Mouse (Mus musculus) gastrocnemius, postnatal 10 days (tissue): ENCODE measurements around the gene B230118H07Rik. TPM values are rescaled to one million over a fixed set of nuclear protein-coding genes. Genes with fewer than 3 reads are reported as not detected.

Experiments
- DNase-seq: peaks from one replicate; pipeline ENCODE4 v3.0.0; 2021; ENCODE audit warnings: mixed read lengths
- long read RNA-seq, 2 experiments: library from polyadenylated mRNA; stranded (forward); transcript quantifications; one replicate each; pipeline ENCODE4 v2.0.0; 2021
- total RNA-seq, 2 experiments: library from RNA; stranded (reverse); gene quantifications; 2 replicates each; pipeline ENCODE4 v1.2.3; 2021

B230118H07Rik gene
- 10 to 100 TPM; 50.4 to 50.8 TPM for total RNA-seq
- long read RNA-seq, experiment 1, transcript B230118H07Rik-203 (7 exons, 2,273 nt), result major isoform, 48 of 62 reads
- long read RNA-seq, experiment 1, partial matches to known transcripts, result 9 of 62 reads
- long read RNA-seq, experiment 1, other reads (novel, unspliced or antisense), result 4 of 62 reads
- long read RNA-seq, experiment 2, transcript B230118H07Rik-203 (7 exons, 2,273 nt), result major isoform, 51 of 63 reads
- long read RNA-seq, experiment 2, partial matches to known transcripts, result 7 of 63 reads
- long read RNA-seq, experiment 2, other reads (novel, unspliced or antisense), result 5 of 63 reads

DNA sequence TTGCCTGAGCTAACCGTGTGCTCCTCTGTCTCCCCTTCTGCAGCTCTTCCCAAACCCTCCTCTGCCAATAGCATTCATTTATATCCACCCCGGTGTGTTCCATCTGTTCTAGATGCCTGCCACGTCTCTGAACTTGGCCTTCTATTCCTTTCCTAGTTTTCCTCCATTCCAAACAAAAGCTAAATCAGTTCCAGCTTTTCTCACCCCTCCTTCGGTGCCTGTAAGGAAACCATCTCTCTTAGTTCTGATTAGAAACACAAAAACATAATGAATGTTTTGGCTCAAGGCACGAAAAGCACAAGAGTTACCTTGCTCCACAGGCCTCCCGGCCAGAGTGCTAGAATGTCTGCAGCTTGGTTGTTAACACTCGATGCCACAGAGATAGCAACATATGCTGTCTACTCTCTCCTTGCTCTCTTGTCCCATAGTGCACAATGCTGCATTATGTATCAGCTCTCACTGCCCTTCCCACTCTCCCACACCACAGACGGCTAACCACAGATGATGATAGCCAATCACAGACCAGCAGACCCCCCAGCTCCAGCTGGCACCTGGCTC, at the start of gene B230118H07Rik, which contains the start of gene Rag1:
TSS of gene B230118H07Rik (minus strand) at position 419 of the 558 bp plus-strand sequence.
TSS of gene Rag1 (minus strand) at position 388 of the 558 bp plus-strand sequence.
- DNase-seq, result no peak

DNA sequence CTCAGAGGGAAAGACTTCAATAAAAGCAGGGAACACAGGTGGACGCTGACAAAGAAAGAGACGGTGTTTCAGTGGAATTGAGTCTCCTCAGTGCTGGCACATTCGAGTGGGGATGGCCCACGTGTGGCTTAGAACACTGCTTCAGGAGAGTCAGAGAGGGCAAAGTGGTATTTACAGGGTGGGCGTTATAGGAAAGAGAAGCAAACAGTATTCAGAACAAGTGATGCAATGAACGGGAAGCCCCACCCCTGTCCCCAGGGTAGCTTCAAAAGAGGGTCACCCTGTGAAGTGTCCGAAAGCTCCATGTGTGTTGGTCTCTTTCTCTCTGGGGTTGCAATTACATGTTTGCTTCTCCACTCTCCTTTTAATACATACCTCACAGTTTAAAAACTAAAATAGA, 46.3 kb upstream of the B230118H07Rik start:
- no peak for DNase-seq

DNA sequence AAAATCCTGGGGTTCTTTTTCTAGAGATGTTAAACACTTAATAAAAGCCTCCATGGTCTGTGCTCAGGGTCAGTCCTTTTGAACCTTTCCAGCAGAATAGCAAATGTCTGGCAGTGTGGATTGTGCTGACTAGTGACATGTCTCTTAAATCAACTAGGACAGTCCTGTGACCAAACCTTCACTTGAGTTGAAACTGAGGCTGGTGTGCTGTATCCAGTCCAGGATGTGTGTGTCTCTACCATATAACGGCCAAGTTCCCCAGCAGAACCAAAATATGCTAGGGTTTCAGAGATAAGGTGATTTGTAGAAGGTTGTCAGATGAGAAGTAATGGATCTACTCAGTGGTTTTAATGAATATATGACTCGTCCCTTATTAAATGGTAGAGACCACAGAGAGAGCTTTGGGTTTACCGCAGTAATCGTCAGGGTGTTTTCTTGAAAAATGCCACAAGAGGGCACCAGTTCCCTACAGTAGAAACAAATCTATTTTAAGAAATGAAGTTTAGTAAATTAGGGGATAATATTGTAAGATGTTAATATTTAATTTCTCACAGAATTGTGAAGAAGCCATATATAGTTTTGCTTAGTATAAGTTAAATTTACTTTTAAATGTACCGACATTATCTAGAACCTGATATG, 44.4 kb upstream of the B230118H07Rik start:
- DNase-seq, result no peak

DNA sequence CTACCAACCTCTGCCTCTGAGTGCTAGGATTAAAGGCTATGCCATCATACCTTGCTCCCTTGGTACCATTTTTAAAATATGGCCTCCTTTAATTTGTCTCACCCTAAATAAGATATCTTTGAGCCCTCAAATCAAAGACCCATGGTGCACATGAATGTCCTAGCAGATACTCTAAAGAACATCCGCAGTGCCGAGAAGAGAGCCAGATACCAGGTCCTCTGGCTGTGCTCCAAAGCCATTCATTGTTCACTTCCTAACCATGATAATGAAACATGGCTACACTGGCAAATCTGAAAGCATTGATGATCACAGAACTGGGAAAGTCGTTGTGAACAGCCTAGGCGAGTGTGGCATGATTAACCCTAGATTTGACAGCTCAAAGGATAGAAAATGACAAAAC, 43.7 kb upstream of the B230118H07Rik start:
- DNase-seq, result no peak

DNA sequence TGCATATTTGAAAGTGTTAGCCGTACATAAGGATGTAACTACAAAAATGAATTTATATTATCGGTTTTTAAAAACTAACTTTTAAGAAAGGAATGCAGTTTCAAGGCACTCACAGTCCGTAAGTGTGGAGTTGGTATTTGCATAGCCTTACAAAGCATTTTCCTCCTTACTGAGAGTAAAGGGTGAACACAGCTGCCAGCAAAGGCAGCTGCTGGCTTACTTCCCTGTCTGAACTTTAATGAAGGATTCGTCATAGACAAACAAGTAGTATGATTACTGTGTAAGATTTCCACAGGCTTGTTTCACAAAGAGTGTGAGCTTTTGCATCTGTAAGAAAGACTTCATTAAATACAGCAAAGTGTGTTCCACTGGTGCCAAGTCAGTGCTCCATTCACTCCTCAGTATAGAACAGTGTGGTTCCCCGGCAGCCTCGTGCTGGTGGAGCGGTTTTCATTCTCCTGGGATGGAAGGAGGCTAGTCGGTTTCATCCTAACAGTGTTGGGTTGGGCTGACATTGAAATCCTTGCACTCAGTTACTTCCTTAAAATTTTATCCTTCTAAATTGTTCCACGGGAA, 41.0 kb upstream of the B230118H07Rik start:
- no peak for DNase-seq

DNA sequence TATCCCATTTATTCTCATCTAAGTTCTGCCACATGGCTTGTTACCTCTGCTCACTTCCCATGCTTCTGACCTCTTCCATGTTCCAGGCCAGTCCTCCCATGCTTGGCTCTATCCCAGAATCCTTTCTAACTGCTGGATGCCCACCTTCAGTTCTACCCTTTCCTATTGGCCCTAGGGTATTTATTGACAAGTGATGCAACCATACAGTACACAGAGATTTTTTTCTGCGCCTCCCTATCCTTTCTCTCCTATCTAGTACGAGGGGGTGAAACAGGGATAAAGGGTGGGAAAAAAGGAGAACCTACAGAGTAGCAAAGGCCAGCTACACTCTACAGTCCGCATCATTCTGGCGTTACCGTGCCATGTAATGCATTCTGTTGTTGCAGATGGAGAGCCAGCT, 38.7 kb upstream of the B230118H07Rik start:
- DNase-seq, result no peak

DNA sequence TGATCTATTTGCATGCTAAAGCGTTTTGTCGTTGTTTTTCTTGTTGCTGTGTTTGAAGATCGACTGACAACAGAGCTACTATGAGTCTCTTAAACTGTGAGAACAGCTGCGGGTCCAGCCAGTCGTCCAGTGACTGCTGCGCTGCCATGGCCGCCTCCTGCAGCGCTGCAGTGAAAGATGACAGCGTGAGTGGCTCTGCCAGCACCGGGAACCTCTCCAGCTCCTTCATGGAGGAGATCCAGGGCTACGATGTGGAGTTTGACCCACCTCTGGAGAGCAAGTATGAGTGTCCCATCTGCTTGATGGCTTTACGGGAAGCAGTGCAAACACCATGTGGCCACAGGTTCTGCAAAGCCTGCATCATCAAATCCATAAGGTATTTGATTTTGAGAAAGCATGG, 35.1 kb upstream of the B230118H07Rik start:
- peak; percentile 67 for DNase-seq

DNA sequence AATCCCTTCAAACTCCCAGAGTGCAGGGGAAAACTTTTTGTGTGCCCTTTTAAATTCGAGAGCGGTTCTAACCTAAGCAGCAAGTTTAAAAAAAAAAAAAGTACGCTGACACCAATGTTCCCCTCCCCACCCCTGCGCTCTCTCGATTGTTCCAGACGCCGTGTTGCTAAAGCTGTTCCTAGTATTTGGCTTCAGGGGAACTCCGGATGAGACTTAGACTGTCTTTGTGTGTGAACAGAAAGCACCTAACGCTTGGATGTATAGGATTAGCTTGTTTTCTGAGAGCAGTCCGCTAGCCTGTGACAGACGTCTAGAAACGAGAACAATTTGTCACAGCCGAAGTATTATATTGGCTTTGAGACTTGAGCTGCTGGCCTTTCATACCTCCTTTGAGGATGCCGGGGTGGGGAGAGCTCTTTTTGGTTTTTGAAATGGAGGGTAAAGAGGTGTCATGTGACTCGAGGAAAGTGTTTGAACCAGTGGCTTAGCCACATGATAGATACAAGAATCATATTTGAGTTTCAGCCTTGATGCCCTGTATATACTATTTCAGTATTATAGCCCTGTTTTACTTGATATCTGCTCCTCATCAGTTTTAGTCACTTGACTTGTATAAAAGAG, 29.9 kb upstream of the B230118H07Rik start:
- DNase-seq, result no peak

DNA sequence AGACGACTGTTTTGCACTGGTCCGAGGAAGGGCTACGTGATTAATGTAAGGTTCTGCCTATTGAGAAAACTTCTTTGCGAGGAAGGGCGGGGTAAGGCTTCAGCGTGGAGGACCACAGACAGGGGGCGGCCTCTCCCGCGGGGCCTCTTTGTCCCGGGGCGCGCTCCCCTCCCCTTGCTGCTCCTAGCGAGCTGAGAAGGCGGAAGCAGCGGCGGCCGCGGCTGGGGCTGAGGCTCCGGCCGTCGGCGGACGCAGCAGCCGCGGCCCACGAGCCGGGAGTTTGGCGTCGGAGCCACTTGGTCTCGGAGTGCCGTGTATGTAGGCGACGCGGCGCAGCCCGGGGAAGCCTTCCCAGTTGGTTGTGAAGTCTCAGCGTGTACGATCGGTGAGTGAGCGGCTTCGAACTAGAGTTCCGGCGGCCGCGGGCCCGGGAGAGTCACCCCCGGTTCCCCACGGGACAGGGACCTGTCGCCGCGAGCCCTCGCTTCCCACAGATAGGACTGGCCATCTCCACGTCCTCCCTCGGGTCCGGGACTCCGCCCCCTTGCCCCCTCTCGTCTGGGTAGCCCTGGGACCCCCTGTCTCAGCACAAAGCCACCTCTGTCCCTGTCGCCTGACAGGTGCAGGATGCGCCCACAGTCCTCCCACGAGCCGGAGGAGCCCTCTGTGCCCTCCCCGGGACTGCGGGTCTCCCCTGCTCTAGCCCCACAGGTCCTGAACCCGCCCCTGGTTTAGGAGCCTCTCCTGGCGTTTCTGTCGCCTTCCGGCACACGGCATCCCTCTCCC, 29.1 kb upstream of the B230118H07Rik start, which contains the start of gene Traf6:
TSS of gene Traf6 (plus strand) at position 194 of the 786 bp plus-strand sequence.
- DNase-seq, result peak; percentile 88

DNA sequence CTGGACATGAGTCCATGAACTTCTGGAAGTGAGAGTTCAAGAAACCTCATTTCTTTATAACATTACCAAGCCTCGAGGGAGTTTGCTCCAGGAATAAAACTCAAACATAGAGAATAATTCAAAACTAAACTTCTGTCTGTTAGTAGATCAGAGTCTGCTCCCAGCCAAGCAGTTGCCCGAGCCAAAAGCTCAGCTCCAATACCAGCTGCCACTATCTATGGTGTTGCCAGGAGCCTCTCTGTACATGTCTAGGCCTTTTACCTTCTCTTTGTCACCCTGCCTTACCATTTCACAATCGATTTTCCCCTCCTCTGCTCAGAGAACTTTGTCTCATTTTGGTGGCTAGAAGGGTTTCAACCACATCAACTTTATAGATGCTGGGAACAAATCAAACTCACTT, 24.2 kb upstream of the B230118H07Rik start:
- no peak for DNase-seq

DNA sequence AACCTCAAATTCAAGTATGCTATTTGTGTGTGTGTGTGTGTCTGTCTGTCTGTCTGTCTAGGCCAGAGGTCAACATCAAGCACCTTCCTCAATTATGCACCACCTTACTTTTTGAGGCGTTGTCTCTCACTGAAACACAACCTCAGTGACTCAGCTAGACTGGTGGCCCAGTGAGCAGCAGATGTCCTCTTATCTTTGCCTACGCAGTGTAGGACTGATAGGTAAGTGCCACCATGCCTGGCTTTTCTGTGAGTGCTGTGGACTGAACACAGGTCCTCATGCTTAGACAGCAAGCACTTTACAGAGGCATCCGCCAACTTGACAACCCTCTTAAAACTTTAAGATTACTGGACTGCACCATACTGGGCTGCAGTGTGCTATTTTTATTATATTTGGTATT, 19.4 kb upstream of the B230118H07Rik start:
- no peak for DNase-seq

DNA sequence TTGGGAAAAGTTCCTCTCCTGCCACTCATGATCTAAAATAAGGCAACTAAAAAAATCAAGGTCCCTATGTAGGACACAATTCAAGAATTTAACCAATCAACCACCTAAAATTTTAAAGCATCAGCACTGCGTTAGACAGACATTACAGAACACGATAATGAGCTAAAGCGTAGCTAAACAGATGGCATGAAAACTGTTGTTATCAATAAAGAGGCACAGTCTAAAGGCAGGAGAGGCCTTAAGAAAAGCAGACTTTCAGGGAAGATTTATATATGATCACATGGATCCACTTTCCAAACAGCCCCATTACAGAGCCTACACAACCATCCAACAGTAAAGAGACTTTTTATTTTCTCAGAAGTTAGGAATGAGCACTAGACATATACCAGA, 16.4 kb upstream of the B230118H07Rik start:
- DNase-seq, result no peak

DNA sequence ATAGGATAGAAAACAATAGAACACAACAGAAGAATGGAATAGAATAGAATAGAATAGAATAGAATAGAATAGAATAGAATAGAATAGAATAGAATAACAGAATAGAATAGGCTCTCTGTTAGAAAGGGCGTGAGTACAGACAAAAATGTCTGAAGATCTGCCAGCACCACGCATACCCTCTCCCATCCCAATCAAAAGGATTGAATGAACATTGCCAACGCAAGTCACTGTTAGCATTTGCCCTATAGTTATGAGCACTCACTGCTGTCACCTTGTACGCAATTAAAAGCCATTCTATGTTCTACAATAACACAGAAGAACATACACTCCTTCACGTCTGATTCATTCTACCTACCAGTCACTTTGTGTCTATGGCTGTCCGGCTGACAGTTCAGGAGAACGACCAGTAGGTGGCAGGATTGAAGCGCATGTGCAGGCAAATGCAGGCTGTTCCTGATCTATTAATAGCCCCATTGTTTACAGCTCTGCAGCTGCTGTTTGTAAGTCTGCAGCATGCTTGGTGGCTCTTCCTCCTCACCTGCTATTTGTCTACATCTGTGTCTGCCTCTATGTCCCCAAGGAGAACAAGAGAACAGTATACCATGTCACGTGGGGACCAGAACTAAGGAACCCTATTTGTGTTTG, 15.8 kb upstream of the B230118H07Rik start:
- peak; percentile 67 for DNase-seq

DNA sequence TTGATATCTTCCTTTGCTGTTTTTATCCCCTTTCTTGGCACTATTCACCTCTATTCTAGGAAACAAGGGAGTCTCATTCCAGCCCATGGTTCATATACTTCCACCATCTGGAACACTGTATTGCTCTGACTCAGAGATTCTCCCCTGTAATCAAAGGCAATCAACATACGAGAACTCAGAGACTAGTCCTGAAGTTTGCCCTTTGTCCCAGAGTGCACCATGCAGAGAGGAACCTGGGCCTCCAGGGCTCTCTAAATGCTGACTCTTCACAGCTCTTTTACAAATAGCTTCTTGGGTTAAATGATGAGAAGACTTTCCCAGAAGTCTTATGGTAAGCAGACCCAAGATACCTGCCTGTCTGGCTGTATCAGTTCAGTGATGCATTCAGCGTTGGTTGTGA, 11.2 kb upstream of the B230118H07Rik start:
- DNase-seq, result no peak

DNA sequence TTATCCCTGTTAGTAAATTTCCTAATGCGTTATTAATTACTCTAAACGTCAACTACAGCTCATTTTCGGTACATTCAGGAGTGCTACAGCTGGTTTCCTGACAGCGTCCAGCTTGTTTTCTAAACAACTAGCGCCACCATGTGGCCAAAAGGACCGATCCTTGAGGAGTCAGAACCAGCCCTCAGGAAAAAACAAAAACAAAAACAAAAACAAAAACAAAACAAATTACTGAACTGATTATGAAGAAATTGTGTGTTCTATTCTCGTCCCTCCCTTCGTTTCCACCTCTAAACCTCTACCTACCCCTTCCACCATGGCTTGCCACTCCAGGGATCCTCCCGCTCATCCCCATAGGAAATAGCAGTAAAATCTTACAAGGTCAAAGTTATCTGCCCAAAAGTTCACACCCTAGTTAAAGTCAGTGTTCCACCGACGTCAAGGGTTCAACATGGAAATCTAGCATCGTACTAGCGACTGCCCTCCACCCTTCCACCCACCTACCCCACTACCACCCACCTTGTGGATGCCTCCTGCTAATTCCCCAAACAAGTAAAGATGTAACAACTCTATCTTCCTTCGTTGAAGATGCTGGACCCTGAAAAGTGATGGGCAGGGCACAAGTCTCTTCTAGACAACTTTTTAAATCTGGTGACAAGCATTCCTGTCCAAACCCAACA, 3.7 kb upstream of the B230118H07Rik start:
- peak; percentile 85 for DNase-seq

DNA sequence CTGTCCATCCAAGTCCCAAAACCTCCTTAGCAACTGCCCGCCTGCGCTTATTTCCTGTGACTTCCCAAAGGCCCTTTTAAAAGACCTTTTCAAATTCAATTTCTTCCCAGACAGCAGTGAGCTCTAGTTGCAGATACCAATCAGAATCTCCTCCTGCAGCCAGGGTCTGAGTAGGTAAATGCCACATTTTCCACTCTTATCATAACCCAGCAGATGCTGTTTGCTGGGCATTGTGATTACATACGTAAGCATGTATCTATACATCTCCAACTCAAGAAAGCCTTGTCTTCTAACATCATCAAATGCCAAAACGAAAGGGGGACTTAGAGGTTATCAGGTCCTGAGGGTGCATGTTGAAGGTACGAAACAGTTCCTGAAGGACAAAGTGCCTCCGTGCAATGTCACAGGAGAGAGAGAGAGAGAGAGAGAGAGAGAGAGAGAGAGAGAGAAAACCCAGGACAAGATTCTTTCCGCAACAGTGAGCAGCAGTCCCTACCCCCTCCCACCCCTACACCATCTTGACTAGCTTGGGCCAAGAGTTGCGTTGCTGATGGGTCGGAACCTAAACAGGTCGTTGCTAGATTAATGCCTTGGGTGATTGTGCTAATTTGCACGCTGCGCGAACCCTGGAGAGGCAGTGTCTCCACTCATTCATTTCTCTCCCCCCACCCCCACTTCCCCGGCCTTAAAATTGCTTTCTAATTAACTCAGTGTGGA, 3.0 kb upstream of the B230118H07Rik start:
- no peak for DNase-seq

DNA sequence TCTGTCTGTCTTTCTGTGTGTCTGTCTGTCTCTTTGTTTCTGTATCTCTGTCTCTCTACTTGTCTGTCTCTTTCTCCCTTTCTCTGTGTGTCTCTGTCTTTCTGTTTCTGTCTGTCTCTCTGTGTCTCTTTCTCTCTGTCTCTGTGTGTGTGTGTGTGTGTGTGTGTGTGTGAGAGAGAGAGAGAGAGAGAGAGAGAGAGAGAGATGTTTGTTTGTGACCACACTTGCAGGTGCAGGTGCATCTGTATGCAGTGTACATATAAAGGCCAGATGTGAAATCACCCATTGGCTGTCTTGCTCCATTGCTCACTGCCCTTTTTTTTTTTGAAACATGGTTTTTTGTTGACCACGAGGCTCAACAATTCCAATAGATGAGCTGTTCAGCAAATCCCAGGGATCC, 1.1 kb upstream of the B230118H07Rik start:
- no peak for DNase-seq

DNA sequence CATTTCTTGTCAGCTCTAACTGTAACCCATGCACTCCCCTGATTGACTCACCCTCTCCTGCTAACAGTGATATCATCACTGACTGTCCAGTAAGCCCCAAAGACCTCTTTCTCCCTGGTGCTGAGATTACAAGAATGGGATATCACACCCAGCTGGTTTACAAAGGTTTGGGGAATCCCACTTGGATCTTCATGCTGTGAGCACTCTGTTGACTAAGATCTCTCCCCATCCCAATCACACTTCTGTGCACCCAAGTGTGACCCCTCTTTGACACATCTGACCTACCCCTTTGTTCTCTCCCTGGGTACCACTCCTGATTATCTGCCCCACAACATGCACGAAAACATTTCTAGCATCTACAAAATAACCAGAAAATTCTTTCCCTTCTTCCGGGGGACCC, 971 bp downstream of the B230118H07Rik start:
- no peak for DNase-seq

DNA sequence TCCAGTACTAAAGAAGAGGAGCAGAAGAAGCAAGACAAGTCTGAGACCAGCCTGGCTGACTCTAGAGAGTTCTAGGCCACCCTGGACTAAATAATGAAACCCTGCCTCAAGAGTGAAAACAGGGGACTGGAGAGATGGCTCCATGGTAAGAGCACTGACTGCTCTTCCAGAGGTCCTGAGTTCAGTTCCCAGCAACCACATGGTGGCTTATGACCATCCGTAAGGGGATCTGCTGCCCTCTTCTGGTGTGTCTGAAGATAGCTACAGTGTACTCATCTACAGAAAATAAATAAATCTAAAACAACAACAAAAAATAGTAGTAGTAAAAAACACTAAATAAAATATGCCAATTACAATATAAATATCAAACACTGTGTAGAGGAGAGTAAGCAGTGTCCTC, 3.5 kb downstream of the B230118H07Rik start:
- DNase-seq, result no peak

DNA sequence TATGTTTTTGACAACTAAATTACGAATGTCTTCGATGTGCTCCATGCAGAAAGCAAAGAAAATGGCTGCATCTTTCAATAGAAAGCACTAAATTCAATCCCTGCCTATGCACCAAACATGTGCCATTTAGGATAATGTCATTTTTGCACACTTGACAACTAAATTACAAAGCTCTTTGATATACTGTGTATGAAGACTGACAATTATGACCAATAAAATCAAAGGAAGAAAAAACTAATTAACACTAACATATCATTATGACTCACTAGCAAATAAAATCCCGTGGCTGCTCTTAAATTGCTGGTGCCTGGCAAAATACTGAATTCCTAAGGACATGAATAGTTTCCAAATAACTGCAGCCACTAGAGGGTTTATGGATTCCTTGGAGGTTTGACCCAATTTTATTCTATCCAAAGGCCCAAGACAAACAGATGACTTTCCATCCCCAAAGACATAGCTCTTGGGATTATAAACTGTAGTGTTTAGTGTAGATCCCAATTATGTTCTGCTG, 9.4 kb downstream of the B230118H07Rik start:
- no peak for DNase-seq
